Mouse (Mus musculus) gastrocnemius, postnatal 14 days (tissue): ENCODE measurements at regions not wholly inside any gene's neighbourhood (a gene's known extent, or its start where the extent isn't known, plus 50 kb on each side); places are given as distances from the start of the nearest gene placed in this dataset.

Experiments
- DNase-seq: peaks from one replicate; pipeline ENCODE4 v3.0.0; 2021; ENCODE audit warnings: mixed read lengths
- intact Hi-C: fragments of 180-260 bp; cut with DNase I; formaldehyde crosslinking; loops from one replicate; pipeline ENCODE4 v1.15.1; 2025; ENCODE audit warnings: low total_unique reads

GRCm38 (mm10) chr3:125155319-125155718 is 248.6 kb upstream of the Ndst4 start:
- no peak for DNase-seq
- intact Hi-C loops, result no loop called here

GRCm38 (mm10) chr3:125159763-125160162 is 244.1 kb upstream of the Ndst4 start:
- intact Hi-C loops, result no loop called here
- DNase-seq, result no peak

- DNase-seq, result no peak
- intact Hi-C loops, result no loop called here
These were observed 213.3 kb upstream of the Ndst4 start for GRCm38 (mm10) chr3:125190571-125190970.

DNA sequence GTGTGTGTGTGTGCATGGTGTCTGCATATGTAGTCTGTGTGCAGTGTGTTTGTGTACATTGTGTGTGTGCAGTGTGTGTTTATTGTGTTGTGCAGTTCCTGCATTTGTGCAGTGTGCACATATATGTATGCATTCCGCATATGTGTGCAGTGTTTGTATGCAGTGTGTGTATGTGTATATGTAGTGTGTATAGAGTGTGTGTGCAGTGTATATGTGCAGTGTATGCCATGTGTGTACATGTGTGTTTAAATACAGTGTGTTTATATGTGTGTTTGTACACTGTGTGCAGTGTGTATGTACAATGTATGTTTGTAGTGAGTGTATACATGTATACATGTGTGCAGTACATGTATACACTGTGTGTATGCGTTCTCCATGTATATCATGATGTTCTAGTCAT is 183.0 kb upstream of the Ndst4 start:
- intact Hi-C loops, result no loop called here
- DNase-seq, result no peak

DNA sequence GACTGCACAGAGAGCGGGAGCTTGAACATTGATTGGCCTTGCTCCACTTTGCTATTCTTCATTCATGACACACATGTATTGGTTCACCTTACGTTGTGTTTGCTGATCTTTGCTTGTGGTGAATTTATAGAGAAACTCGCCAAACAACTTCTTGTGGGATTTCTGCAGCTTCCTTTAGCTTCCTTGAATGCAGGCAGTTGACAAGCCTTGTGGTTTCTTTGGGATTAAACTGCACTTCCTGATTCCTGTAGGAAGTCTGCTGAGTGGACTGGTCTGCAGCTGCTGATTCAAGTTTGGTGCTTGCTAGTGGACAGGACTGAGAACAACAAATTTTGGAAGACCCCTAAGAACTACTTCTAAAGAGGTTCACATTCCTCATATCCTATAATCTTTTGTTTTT is 152.8 kb upstream of the Ndst4 start:
- intact Hi-C loops, result no loop called here
- no peak for DNase-seq

DNA sequence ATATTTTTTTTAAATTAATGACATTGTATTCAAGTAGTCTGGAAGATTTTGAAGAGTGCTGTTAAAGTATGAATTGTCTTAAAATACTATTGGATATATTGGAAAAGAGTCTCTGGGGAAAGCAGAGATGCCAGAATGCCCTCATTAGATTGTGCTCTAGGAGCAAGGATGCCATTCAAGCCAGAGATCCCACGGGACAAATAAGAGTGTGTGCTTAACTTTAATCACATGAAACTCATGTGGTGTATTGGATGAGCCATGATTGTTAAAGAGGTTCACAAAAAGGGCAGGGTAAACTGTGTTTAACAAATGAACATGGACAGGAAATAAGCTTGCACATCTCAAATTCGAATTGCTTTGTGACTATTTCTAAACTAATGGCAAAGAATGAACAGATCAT is 143.0 kb upstream of the Ndst4 start:
- intact Hi-C loops, result no loop called here
- no peak for DNase-seq

DNA sequence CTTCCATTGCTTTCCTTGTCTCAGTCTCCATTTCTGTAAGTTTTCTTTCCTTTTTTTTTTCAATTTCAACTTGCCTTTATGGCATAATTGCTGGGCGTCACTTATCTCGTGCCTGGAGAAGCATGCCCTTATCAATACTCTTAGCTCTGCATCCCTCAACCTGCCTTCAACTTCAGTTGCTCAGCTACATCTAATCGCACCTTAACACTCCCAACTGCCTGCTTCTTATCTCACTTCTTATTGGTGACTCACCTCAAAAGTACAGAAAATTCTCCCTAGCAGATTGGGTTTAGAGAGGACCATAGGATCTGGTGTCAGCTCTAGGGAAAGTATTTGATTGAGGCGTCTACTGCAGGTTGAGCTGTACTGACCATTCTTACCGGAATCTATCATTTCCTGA is 133.2 kb upstream of the Ndst4 start:
- no peak for DNase-seq
- intact Hi-C loops, result loop anchor here (10.0 kb wide), 1 partner anchor 376 kb away; no protein-coding TSS in a partner anchor

DNA sequence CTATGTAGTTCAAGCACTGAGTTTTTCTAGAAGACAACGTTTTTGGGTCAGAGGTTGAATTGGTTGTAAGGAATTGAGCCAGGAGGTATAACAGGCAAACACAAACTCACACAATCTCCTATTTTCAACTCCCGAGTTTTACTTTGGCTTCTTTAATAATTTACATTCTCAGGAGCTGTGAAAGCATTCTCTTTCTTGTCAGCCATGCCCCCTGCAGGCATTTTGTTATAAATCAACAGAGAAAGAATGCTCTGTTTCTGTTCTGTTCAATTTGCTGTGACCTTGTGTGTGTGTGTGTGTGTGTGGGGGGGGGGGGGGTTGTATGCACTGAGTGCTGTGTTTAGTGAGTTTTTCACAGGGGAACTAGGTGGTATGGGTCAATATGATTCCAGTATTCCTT is 132.7 kb upstream of the Ndst4 start:
- intact Hi-C loops, result loop anchor here (10.0 kb wide), 1 partner anchor 376 kb away; no protein-coding TSS in a partner anchor

DNA sequence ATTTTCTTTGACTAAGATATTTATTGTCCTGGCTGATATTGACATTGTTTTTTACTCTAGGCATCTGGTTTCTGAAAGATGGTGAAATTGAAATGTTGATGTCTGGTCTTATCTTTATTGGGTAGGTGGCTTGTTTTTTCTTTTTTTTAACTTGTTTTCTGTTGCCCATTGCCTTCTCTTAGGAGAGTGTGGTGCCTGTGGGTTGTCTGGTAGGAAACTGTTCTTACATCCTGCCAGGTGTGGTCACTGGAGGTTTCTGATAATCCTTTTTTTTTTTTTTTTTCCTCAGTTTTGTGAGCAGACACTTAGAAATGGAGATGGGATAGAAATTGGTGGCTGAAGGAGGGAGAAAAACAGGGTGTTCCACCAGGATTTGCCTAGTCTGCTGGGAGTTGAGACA is 125.3 kb upstream of the Ndst4 start:
- no peak for DNase-seq
- intact Hi-C loops, result loop anchor here (10.0 kb wide), 1 partner anchor 384 kb away; no protein-coding TSS in a partner anchor

More for the DNA sequence above, 132.7 kb upstream of the Ndst4 start:
- DNase-seq, result no peak

- DNase-seq, result no peak
- intact Hi-C loops, result loop anchor here (10.0 kb wide), 1 partner anchor 384 kb away; no protein-coding TSS in a partner anchor
These were observed 124.9 kb upstream of the Ndst4 start for GRCm38 (mm10) chr3:125279007-125279406.

DNA sequence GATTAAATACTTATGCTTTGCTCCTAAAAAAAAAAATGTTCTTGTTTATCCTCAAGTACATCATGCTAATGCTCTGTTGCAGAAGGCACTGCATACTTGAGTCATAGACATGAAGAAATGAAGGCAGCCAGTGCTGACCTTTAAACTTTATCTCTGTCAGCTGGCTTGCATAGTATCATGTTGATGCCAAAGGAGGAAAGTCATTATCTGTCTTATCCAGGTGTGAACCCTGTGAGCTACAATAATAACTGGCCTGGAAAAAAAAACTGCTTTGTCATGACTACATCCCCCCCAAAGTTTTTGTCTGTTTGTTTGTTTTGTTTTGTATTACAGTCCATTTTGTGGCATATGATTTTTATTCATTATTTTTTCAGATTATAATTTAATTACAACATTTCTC is 124.3 kb upstream of the Ndst4 start:
- intact Hi-C loops, result loop anchor here (10.0 kb wide), 1 partner anchor 385 kb away; no protein-coding TSS in a partner anchor
- DNase-seq, result no peak

DNA sequence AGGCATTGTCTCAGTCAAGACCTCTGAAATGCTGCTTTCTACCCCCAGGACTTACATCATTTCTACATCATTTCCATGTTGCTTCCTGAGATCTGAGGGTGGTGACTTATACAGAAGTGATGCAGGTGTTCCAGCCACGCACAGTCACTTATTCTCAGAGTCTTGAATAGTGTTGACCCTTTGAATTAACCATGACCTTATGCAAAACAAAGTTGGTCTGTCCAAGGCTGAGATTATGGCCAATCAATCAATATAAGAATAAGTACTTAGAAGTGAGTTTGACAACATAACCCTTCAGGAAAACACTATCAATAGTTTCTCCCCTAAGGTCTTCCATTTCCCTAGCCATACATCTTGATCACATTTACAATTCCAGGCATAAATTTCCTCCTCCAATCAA is 115.3 kb upstream of the Ndst4 start:
- DNase-seq, result no peak
- intact Hi-C loops, result no loop called here

- no peak for DNase-seq
- intact Hi-C loops, result no loop called here
These were observed 114.4 kb upstream of the Ndst4 start for GRCm38 (mm10) chr3:125289355-125289933.

- intact Hi-C loops, result no loop called here
These were observed 97.2 kb upstream of the Ndst4 start for GRCm38 (mm10) chr3:125306675-125307074.

DNA sequence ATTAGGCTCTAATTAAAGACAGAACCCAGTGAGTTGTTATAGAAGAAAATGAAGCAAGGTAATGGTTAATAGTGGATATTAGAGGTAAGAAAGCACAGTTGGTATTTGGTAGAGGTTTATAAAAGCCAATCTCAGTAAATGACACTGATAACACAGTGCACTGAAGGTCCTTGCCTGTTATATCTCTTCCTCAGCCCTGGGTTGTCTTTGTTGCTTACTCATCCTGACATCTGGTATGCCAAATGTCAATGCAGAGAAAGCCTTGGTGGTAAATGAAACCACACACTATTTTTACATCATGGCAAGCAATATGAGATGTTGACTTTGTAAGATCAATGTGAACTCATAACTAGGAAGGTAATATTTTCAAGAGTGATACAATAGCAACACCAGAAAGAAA is 76.8 kb upstream of the Ndst4 start:
- DNase-seq, result no peak
- intact Hi-C loops, result no loop called here

More at GRCm38 (mm10) chr3:125306675-125307074, 97.2 kb upstream of the Ndst4 start:
- DNase-seq, result no peak

- intact Hi-C loops, result no loop called here
- no peak for DNase-seq
These were observed 66.5 kb upstream of the Ndst4 start for GRCm38 (mm10) chr3:125337423-125337822.

DNA sequence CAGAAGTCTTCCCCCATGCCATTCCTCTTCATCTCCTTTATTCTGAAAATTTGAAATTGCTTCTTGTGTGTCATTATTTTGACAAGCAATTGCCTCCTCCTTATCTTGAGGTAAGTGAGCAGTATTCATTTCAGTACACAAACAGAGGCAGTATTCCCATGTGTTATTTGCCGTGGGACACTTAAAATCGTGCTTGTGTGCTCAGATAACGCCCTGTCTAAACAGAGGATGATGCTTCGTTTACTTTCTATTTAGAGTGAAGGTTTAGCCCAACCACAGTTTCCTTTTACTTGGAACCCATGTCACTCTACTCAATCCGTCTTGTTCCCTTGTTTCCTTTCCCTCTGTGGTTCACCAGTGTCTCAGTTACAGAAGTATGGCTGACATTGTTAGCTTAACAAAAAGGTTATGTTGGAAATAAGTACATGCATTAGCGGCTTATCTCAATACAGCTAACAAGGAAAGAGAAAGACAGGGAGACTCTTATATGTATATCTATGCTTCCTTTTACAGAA is 65.6 kb upstream of the Ndst4 start:
- intact Hi-C loops, result no loop called here
- no peak for DNase-seq
